Mouse (Mus musculus): Measurements from ENCODE around the gene Ergic1.

GRCm38 (mm10) chr17:26584558-26585136 lies 23.4 kb downstream of the Ergic1 start:
- no peak for TF ChIP-seq GATA1 (IDR thresholded peaks at IDR 0.05; ENCODE audit: borderline replicate concordance, low read length)
- TF ChIP-seq FLI1 (IDR thresholded peaks at IDR 0.05; ENCODE audit: low read length): no peak
